Mouse (Mus musculus) spleen, adult 2 months (tissue): Measurements from ENCODE around the gene Zg16. TPM values are rescaled to one million over a fixed set of nuclear protein-coding genes. Genes with fewer than 3 reads are reported as not detected.

Experiments used
- DNase-seq, 2 experiments: peaks; one replicate each; pipeline versions ENCODE4 v3.0.0 to v3.0.0-alpha.2; 2012 to 2021; ENCODE audit warnings: low spot score in 2 of 2, low read depth in 1 of 2
- H3K27ac ChIP-seq: fragments of 200-500 bp; 2 replicates; pipeline ENCODE4 v1.5.1; 2012; ENCODE audit warnings: low read length, inconsistent platforms; ENCODE audit not compliant: insufficient read depth
- H3K27me3 ChIP-seq: fragments of 200-500 bp; 2 replicates; pipeline ENCODE4 v1.6.1; 2012; ENCODE audit warnings: mild to moderate bottlenecking, moderate library complexity, low read length, inconsistent platforms; ENCODE audit not compliant: control insufficient read depth, insufficient read depth
- H3K36me3 ChIP-seq: fragments of 200-500 bp; 2 replicates; pipeline ENCODE4 v1.6.1; 2012; ENCODE audit warnings: mild to moderate bottlenecking, low read length, inconsistent platforms; ENCODE audit not compliant: control insufficient read depth, insufficient read depth
- H3K4me1 ChIP-seq: fragments of 200-500 bp; 2 replicates; pipeline ENCODE4 v1.6.1; 2011; ENCODE audit warnings: inconsistent platforms; ENCODE audit not compliant: control insufficient read depth, insufficient read depth, insufficient read length
- H3K4me3 ChIP-seq: fragments of 200-500 bp; 2 replicates; pipeline ENCODE4 v1.5.1; 2011; ENCODE audit warnings: mild to moderate bottlenecking, inconsistent platforms; ENCODE audit not compliant: insufficient read depth, insufficient read length; ENCODE audit errors: extremely low read depth
- CTCF ChIP-seq: fragments of 200-500 bp; IDR thresholded peaks from 2 replicates; pipeline ENCODE4 v1.5.1; 2011; ENCODE audit warnings: mild to moderate bottlenecking, inconsistent platforms; ENCODE audit not compliant: insufficient read depth, insufficient read length, insufficient replicate concordance; ENCODE audit errors: extremely low read depth
- POLR2A ChIP-seq: fragments of 200-500 bp; IDR thresholded peaks from 2 replicates; pipeline ENCODE4 v1.6.1; 2011; ENCODE audit warnings: low read depth, low read length, inconsistent platforms
- WGBS: fragments of 180-500 bp; shearing (Covaris S2); methylation state at CpG from one replicate; pipeline ENCODE4 v1.1.7; 2018; 5-methylcytosine and 5-hydroxymethylcytosine counted together
- polyA plus RNA-seq: library from polyadenylated mRNA; depleted of rRNA; stranded (reverse); fragments of >200 nt; gene quantifications from 2 replicates; pipeline ENCODE4 v1.2.3, GENCODE M21; 2012; rRNA removed

Zg16 gene
- polyA plus RNA-seq, 1 experiment, result 1,018 TPM

GRCm38 (mm10) chr7:127007313-127008024 is 79.7 kb downstream of the Zg16 start:
- DNase-seq, result no peak
- Histone ChIP-seq H3K27me3 (no peaks in the 10 kb centered on the region), H3K36me3 (no peaks in the 10 kb centered on the region), H3K27ac (no peak overlapping the region), H3K4me3 (no peak overlapping the region), H3K4me1 (peaks cover 12% of the 10 kb centered on the region; the same call in 1 of the 2 replicates)
- 91% methylated on average over 6 of the region's 6 CpGs for WGBS
- no peak for TF ChIP-seq CTCF
- no peak for TF ChIP-seq POLR2A

GRCm38 (mm10) chr7:127004122-127004875 is 82.8 kb downstream of the Zg16 start:
- H3K4me1 ChIP-seq, result peaks cover 11% of the 10 kb centered on the region; the same call in 1 of the 2 replicates

DNA sequence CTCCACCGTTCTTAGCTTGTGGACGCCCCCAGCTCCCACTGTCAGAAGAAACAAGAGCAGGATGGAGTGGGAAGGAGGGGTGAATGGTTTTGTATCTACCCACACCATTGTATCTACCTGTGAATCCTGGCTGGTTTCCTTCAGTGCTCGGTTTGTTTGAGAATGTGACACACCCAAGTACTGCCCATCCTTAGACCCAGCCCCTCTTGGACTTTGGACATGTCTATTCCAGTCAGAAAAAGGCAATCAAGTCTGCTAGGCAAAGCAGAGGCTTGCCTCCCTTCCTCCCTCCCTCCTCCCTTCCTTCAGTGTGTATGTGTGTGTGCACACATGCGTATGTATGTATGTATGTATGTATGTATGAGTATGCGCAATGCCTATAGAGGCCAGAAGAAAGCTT is 83.5 kb downstream of the Zg16 start:
- no peak overlapping the region for H3K4me3 ChIP-seq
- H3K27ac ChIP-seq, result no peak overlapping the region
- TF ChIP-seq POLR2A, result no peak
- DNase-seq, result no peak
- peaks cover 8% of the 10 kb centered on the region for H3K36me3 ChIP-seq
- 93% methylated on average over 5 of the region's 5 CpGs for WGBS
- peaks cover 4% of the 10 kb centered on the region; the same call in 1 of the 2 replicates for H3K4me1 ChIP-seq
- H3K27me3 ChIP-seq, result no peaks in the 10 kb centered on the region

More at GRCm38 (mm10) chr7:127004122-127004875, 82.8 kb downstream of the Zg16 start:
- TF ChIP-seq CTCF (no peak), POLR2A (no peak)
- Histone ChIP-seq H3K4me3 (no peak overlapping the region), H3K27ac (no peak overlapping the region), H3K36me3 (peaks cover 6% of the 10 kb centered on the region), H3K27me3 (no peaks in the 10 kb centered on the region)
- 93% methylated on average over 4 of the region's 4 CpGs for WGBS
- DNase-seq, result no peak

Other genes with a start within 250 kb of the Zg16 start
- gene Doc2a, start 239.9 kb downstream of the Zg16 start, polyA plus RNA-seq, result not detected in 2 replicates
- gene Hirip3, start 225.4 kb downstream of the Zg16 start, polyA plus RNA-seq, result 7.4 and 8.6 TPM in 2 replicates
- gene Ino80e, start 225.0 kb downstream of the Zg16 start, polyA plus RNA-seq, result 40.1 and 56.0 TPM in 2 replicates
- 97.0 and 109 TPM in 2 replicates for gene Taok2, start 202.6 kb downstream of the Zg16 start, polyA plus RNA-seq
- 81.7 and 94.0 TPM in 2 replicates for gene Tmem219, start 164.4 kb downstream of the Zg16 start, polyA plus RNA-seq
- gene Kctd13, start 158.4 kb downstream of the Zg16 start, polyA plus RNA-seq, result 21.5 and 29.9 TPM in 2 replicates
- gene Asphd1, start 137.7 kb downstream of the Zg16 start, polyA plus RNA-seq, result not detected in 2 replicates
- gene Sez6l2, start 136.8 kb downstream of the Zg16 start, polyA plus RNA-seq, result 2.4 and 2.9 TPM in 2 replicates
- 154 and 201 TPM in 2 replicates for gene Cdipt, start 111.4 kb downstream of the Zg16 start, polyA plus RNA-seq
- gene Cdiptos, start 111.2 kb downstream of the Zg16 start, polyA plus RNA-seq, result 0.59 and 0.71 TPM in 2 replicates
- gene Mvp, start 72.7 kb downstream of the Zg16 start, polyA plus RNA-seq, result 63.3 and 80.9 TPM in 2 replicates
- 0.48 and 2.5 TPM in 2 replicates for gene Pagr1b, start 70.8 kb downstream of the Zg16 start, polyA plus RNA-seq
- 3.1 and 3.3 TPM in 2 replicates for gene Pagr1a, start 70.0 kb downstream of the Zg16 start, polyA plus RNA-seq
- gene Gm42742, start 66.2 kb downstream of the Zg16 start, polyA plus RNA-seq, result 27.8 and 31.8 TPM in 2 replicates
- gene Prrt2, start 66.1 kb downstream of the Zg16 start, polyA plus RNA-seq, result 5.8 and 6.5 TPM in 2 replicates
- gene Maz, start 60.3 kb downstream of the Zg16 start, polyA plus RNA-seq, result 215 and 345 TPM in 2 replicates
- gene Kif22, start 44.9 kb downstream of the Zg16 start, polyA plus RNA-seq, result 6.3 and 8.2 TPM in 2 replicates
- 135 and 221 TPM in 2 replicates for gene AI467606, start 4.0 kb upstream of the Zg16 start, polyA plus RNA-seq
- gene Qprt, start 34.9 kb upstream of the Zg16 start, polyA plus RNA-seq, result 5.5 and 5.8 TPM in 2 replicates
- gene Spn, start 50.5 kb upstream of the Zg16 start, polyA plus RNA-seq, result 54.6 and 56.6 TPM in 2 replicates
- gene Cd2bp2, start 108.7 kb upstream of the Zg16 start, polyA plus RNA-seq, result 22.7 and 26.4 TPM in 2 replicates
- gene Tbc1d10b, start 121.1 kb upstream of the Zg16 start, polyA plus RNA-seq, result 33.0 and 34.3 TPM in 2 replicates
- gene Mylpf, start 121.6 kb upstream of the Zg16 start, polyA plus RNA-seq, result 1.2 and 5.2 TPM in 2 replicates
- 9.2 and 12.9 TPM in 2 replicates for gene Zfp553, start 145.7 kb upstream of the Zg16 start, polyA plus RNA-seq
- gene Sept1, start 145.8 kb upstream of the Zg16 start, polyA plus RNA-seq, result 280 and 335 TPM in 2 replicates
- gene Zfp771, start 156.9 kb upstream of the Zg16 start, polyA plus RNA-seq, result 35.6 and 68.3 TPM in 2 replicates
- 30.8 and 37.5 TPM in 2 replicates for gene Dctpp1, start 173.4 kb upstream of the Zg16 start, polyA plus RNA-seq
- gene Sephs2, start 186.7 kb upstream of the Zg16 start, polyA plus RNA-seq, result 12.9 and 16.0 TPM in 2 replicates
- gene Itgal, start 208.9 kb upstream of the Zg16 start, polyA plus RNA-seq, result 92.1 and 105 TPM in 2 replicates